Mouse (Mus musculus) embryonic facial prominence, embryonic 14.5 days (tissue): ENCODE results near the gene Ccdc93. TPM values are rescaled to one million over a fixed set of nuclear protein-coding genes. Genes with fewer than 3 reads are reported as not detected.

ENCODE experiments used
- ATAC-seq: fragments of 200-750 bp; cut with Nextera tagmentation; 2 replicates; pipeline ENCODE4 v1.8.0; 2017; ENCODE audit warnings: low read depth, moderate number of reproducible peaks, moderate TSS enrichment
- DNase-seq: peaks from one replicate; pipeline ENCODE4 v3.0.0-alpha.2; 2015; ENCODE audit warnings: low spot score
- H3K27ac ChIP-seq: fragments of 300-500 bp; sonication (generic); replicated peaks from 2 replicates; pipeline ENCODE4 v1.5.1; 2014; ENCODE audit warnings: low read depth, mild to moderate bottlenecking, low read length, moderate library complexity
- H3K27me3 ChIP-seq: fragments of 300-500 bp; sonication (generic); replicated peaks from 2 replicates; pipeline ENCODE4 v1.6.1; 2014; ENCODE audit warnings: low read length; ENCODE audit not compliant: control insufficient read depth, insufficient read depth
- H3K36me3 ChIP-seq: fragments of 300-500 bp; sonication (generic); 2 replicates; pipeline ENCODE4 v1.6.1; 2014; ENCODE audit warnings: low read length, mixed read lengths; ENCODE audit not compliant: control insufficient read depth, insufficient read depth
- H3K4me1 ChIP-seq: fragments of 300-500 bp; sonication (generic); 2 replicates; pipeline ENCODE4 v1.6.1; 2014; ENCODE audit warnings: antibody characterized with exemption, low read length; ENCODE audit not compliant: control insufficient read depth, insufficient read depth
- H3K4me2 ChIP-seq: fragments of 300-500 bp; sonication (generic); 2 replicates; pipeline ENCODE4 v1.6.1; 2014; ENCODE audit warnings: low read depth, mild to moderate bottlenecking, low read length, moderate library complexity, mixed read lengths
- H3K4me3 ChIP-seq: fragments of 300-500 bp; sonication (generic); 2 replicates; pipeline ENCODE4 v1.5.1; 2014; ENCODE audit warnings: low read depth, mild to moderate bottlenecking, low read length
- H3K9ac ChIP-seq: fragments of 300-500 bp; sonication (generic); 2 replicates; pipeline ENCODE4 v1.6.1; 2014; ENCODE audit warnings: low read depth, mild to moderate bottlenecking, low read length, moderate library complexity, mixed read lengths
- H3K9me3 ChIP-seq: fragments of 300-500 bp; sonication (generic); 2 replicates; pipeline ENCODE4 v1.6.1; 2016; ENCODE audit warnings: low read length; ENCODE audit not compliant: control insufficient read depth
- WGBS: fragments of 180-500 bp; shearing (Covaris S2); extraction: QIAGEN DNeasy Blood & Tissue Kit; methylation state at CpG from one replicate; pipeline ENCODE4 v1.1.7; 2014; 5-methylcytosine and 5-hydroxymethylcytosine counted together
- polyA plus RNA-seq: library from polyadenylated mRNA; unstranded; fragments of >200 nt; fragmentation: Nextera tagmentation; extraction: Ambion mirVana; gene quantifications from 2 replicates; pipeline ENCODE4 v1.2.1, GENCODE M21; 2014

The Ccdc93 gene
- 11.7 and 12.0 TPM in 2 replicates for polyA plus RNA-seq

DNA sequence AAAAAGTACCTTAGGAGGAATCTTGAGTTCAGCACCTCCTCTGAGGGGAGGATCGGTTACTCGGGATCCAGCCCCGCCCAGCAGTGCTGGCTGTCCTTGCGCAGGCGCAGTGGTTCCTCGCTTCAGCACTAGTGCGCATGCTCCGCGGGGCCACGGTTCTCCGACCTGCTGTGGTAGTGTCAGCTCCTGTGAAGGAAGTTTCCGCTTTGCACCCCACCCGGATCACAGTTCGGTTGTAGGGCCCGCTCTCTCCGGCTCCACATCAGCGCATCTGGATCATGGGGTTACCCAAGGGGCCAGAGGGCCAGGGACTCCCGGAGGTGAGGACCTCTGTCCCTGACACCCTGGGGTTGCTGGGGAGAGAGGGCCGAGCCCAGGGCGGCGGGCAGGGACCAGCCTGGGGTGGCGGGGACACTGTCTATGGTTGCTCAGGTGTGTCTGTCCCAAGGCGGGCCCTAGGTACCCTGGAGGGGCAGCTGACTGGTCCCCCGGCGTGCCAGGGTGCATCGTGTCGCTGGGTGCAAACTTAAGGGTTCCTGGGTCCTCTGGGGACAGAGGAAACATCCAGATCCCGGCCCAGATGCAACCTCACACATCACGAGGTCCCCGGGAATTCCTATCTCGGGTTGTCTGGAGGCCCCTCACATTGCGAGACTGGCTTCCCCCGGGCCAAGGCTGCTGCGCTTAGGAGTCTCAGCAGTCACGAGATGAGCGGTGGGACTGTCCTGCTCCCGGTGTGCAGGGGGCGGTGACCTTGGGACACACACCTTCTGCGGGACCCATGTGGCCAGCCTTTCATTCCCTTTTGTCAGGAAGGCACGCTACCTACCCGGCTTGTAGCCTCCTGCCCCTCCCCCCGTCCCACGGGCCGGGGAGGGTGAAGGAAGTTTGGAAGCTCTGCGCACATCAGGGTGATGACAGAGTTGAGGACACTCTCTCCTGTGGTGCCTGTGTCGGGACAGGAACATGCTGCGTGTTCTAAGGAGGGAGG lies at the start of gene Ccdc93:
Gene Ccdc93, plus strand, starts transcription at position 112 of the 991 bp plus-strand sequence.
- Histone ChIP-seq H3K4me1 (peaks cover 8% of the 10 kb centered on the region; the same call in 1 of the 2 replicates), H3K4me2 (peak within 1 kb of the TSS; percentile 99), H3K9me3 (no peaks in the 10 kb centered on the region), H3K9ac (peak within 1 kb of the TSS; percentile 90), H3K4me3 (peak within 1 kb of the TSS; percentile 88), H3K27me3 (no peaks in the 10 kb centered on the region), H3K27ac (no peak within 1 kb of the TSS), H3K36me3 (peaks cover 13% of the 10 kb centered on the region)
- peak; percentile 95 for ATAC-seq
- 1% methylated on average over 35 of the region's 47 CpGs for WGBS
- peak; percentile 96 for DNase-seq

DNA sequence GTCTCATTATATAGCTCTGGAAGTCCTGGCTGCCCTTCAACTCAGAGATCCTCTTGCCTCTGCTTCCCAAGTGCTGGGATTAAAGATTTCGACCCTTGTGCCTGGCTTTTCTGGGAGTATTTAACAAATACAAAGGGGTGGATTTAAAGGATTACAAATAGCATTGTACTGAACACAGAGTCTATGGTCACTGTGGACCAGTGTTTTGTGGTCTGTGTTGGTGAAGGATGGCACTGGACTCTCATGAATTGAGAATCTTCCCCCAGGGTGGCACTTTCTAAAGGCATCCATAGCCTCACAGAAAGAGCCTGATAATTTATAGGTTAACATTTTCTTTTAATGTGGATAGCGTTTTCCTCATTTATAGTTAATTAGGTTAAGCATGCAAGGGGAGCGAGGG lies 49.3 kb upstream of the Ccdc93 start:
- Histone ChIP-seq H3K4me2 (no peak overlapping the region), H3K9ac (no peak overlapping the region), H3K36me3 (no peaks in the 10 kb centered on the region), H3K4me1 (no peaks in the 10 kb centered on the region), H3K9me3 (no peaks in the 10 kb centered on the region), H3K4me3 (no peak overlapping the region), H3K27me3 (no peaks in the 10 kb centered on the region), H3K27ac (no peak overlapping the region)
- DNase-seq (no peak), ATAC-seq (no peak)
- 75% methylated on average over 3 of the region's 3 CpGs for WGBS

DNA sequence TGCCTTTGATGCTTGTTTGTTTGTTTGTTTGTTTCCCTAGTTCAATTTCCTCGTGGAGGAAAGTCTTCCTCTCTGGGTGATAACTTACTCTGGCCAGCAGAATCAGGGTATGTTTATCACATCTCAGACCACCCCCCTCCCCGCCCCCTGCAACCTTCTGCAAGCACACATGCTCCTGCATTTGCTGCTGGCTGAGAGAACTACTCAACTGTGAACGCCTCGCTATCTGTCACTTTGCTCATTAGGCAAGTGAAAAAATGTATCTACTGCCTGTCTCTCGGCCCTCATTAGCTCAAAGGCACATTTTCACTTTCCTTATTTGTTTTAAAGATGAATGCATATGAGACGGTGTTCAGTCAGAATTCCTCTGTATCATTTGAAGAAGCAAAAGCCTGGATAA lies 42.5 kb upstream of the Ccdc93 start:
- Histone ChIP-seq H3K27me3 (no peaks in the 10 kb centered on the region), H3K4me2 (no peak overlapping the region), H3K27ac (no peak overlapping the region), H3K9ac (no peak overlapping the region), H3K4me3 (no peak overlapping the region), H3K4me1 (no peaks in the 10 kb centered on the region), H3K36me3 (no peaks in the 10 kb centered on the region), H3K9me3 (no peaks in the 10 kb centered on the region)
- ATAC-seq: no peak
- no peak for DNase-seq
- 42% methylated on average over 6 of the region's 6 CpGs for WGBS

DNA sequence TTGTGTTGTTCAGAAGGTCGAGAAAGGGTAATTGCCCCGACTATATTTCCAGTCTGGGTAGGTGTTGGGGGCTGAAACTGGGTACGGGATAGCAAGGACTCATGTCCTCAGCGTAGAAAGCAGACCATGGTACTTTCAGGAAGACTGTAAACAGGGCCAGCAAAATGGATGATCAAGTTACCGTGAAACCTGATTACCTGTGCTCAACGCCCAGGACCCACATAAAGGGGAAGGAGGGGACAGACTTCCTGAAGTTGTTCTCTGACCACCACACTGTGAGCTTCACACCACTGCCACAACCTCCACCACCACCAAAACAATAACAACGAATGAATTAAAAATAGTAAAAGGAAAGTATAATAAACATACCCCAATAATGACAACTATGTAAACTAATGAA lies 42.1 kb upstream of the Ccdc93 start:
- H3K27me3 ChIP-seq: no peaks in the 10 kb centered on the region
- H3K4me3 ChIP-seq: no peak overlapping the region
- no peaks in the 10 kb centered on the region for H3K36me3 ChIP-seq
- no peaks in the 10 kb centered on the region for H3K9me3 ChIP-seq
- no peak overlapping the region for H3K9ac ChIP-seq
- ATAC-seq (no peak), DNase-seq (peak; percentile 14)
- 40% methylated on average over 7 of the region's 7 CpGs for WGBS
- no peak overlapping the region for H3K4me2 ChIP-seq
- no peak overlapping the region for H3K27ac ChIP-seq
- H3K4me1 ChIP-seq: no peaks in the 10 kb centered on the region

DNA sequence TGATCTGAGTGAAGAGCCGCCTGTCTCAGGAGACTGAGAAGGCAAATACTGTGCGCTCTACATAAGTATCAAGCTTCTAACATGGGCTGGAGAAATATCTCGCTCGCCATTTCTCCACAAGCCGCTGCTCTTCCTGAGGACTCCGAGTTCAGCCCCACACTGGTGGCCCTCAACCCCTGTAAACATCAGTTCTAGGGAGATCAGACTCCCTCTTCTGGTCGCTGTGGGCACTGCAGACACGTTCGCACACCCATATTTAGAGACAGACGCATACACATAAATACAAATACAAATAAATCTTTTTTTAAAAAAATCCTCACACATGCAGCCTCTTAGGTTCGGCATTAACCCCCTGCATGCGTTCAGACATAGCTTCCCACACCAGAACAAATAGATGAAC lies 41.3 kb upstream of the Ccdc93 start:
- DNase-seq: no peak
- Histone ChIP-seq H3K4me1 (no peaks in the 10 kb centered on the region), H3K9ac (no peak overlapping the region), H3K27ac (no peak overlapping the region), H3K27me3 (no peaks in the 10 kb centered on the region), H3K4me2 (no peak overlapping the region), H3K36me3 (no peaks in the 10 kb centered on the region), H3K4me3 (no peak overlapping the region), H3K9me3 (no peaks in the 10 kb centered on the region)
- ATAC-seq: no peak
- WGBS: 89% methylated on average over 12 of the region's 12 CpGs

DNA sequence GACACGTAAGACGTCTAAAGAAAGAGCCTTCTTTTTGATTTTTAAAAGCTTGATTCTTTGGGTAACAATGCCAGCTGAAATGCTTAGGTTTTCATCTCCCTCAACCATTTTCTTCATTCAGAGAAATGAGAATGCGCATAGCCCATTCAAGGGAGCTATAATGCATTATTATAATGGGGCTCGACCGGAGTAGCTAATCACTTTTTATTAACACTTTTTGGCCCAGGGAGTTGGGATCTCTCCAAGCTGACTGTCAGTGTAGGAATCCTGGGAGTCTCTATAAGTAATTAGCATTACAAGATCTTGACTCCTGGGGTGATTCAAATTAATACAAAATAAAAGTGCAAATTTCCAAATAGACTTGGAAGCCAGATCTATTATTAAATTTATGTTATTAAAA lies 40.8 kb upstream of the Ccdc93 start:
- ATAC-seq: no peak
- H3K36me3 ChIP-seq: no peaks in the 10 kb centered on the region

DNA sequence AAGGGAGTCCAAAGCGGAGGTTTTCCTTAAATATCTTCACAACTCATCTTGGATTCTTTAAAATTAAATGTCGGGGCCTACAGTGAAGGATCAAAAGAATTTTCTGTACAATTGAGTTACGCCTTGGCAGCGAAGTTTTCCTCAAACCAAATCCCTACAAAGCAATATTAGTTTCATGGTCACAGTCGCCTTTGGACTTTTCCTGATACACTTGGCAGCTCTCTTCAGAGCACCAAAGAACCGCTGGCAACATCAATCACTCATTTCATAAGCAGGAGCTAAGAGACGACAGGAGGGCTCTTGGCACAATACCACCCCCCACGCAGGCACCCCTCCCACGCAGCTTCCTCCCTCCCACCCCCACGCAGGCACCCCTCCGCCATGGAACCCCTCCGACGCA lies 40.4 kb upstream of the Ccdc93 start:
- Histone ChIP-seq H3K27ac (no peak overlapping the region), H3K4me1 (peaks cover 3% of the 10 kb centered on the region), H3K4me3 (no peak overlapping the region), H3K36me3 (no peaks in the 10 kb centered on the region), H3K4me2 (no peak overlapping the region), H3K9ac (no peak overlapping the region), H3K27me3 (no peaks in the 10 kb centered on the region), H3K9me3 (no peaks in the 10 kb centered on the region)
- no peak for ATAC-seq
- DNase-seq: peak; percentile 38
- WGBS: 62% methylated on average over 13 of the region's 13 CpGs

More for the DNA sequence above, 40.8 kb upstream of the Ccdc93 start:
- no peak for DNase-seq
- H3K4me2 ChIP-seq: no peak overlapping the region
- no peak overlapping the region for H3K27ac ChIP-seq
- 88% methylated on average over 5 of the region's 5 CpGs for WGBS
- H3K4me3 ChIP-seq: no peak overlapping the region
- no peak overlapping the region for H3K9ac ChIP-seq
- H3K27me3 ChIP-seq: no peaks in the 10 kb centered on the region
- no peaks in the 10 kb centered on the region for H3K9me3 ChIP-seq
- no peaks in the 10 kb centered on the region; the same call in 1 of the 2 replicates for H3K4me1 ChIP-seq

DNA sequence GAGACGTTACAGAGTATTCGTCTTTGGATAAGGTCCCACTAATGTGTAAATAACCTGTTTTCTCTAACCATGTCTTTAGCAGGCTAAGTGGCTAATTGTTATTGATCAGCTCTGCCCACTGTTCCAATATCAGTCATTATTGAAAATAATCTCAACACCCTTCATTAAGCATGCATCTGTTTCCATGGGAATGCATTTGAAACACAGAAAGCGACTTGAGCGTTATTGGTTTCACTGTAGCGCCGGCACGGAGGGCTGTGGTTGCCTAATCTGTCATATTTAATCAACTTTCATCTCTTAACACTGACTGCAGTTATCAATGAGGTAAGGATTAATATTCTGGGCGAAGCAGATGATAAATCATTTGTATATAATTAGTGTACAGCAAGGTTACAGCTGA lies 40.0 kb upstream of the Ccdc93 start:
- H3K36me3 ChIP-seq: no peaks in the 10 kb centered on the region
- ATAC-seq (no peak), DNase-seq (no peak)
- H3K27ac ChIP-seq: no peak overlapping the region
- no peak overlapping the region for H3K4me3 ChIP-seq
- no peaks in the 10 kb centered on the region for H3K9me3 ChIP-seq
- peaks cover 7% of the 10 kb centered on the region for H3K4me1 ChIP-seq
- WGBS: 61% methylated on average over 8 of the region's 8 CpGs
- H3K27me3 ChIP-seq: no peaks in the 10 kb centered on the region
- H3K4me2 ChIP-seq: no peak overlapping the region
- no peak overlapping the region for H3K9ac ChIP-seq

DNA sequence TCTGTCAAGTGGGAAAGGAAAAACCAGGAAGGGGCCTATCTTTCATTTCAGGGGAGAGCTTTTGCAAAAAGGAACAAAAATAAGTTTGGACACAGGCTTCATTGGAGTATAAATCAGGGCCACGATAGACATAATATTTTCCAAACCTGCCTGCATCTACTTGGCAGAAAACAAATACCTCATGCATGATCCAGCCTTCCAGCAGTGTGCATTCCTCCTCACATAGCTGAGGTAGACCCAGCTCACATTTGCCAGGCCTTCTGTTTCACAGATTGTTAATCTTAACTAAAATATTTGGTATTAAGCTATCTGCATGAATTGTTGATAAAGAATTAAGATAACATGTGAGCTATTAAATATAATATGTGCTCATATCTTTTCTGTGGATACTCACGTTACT lies 37.7 kb upstream of the Ccdc93 start:
- 70% methylated on average over 2 of the region's 2 CpGs for WGBS
- Histone ChIP-seq H3K27ac (no peak overlapping the region), H3K4me2 (no peak overlapping the region)

More for the DNA sequence above, 37.7 kb upstream of the Ccdc93 start:
- no peaks in the 10 kb centered on the region for H3K36me3 ChIP-seq
- H3K9me3 ChIP-seq: no peaks in the 10 kb centered on the region
- no peak overlapping the region for H3K4me3 ChIP-seq
- peaks cover 15% of the 10 kb centered on the region for H3K4me1 ChIP-seq
- H3K27me3 ChIP-seq: no peaks in the 10 kb centered on the region
- ATAC-seq (no peak), DNase-seq (peak; percentile 32)
- no peak overlapping the region for H3K9ac ChIP-seq
